Mouse (Mus musculus): ENCODE measurements around the gene Ppm1f. TPM values are rescaled to one million over a fixed set of nuclear protein-coding genes. Genes with fewer than 3 reads are reported as not detected.

Gene Ppm1f
- total and polyA plus RNA-seq, 3 experiments: 37.7 to 47.5 (median 43.2) TPM

DNA sequence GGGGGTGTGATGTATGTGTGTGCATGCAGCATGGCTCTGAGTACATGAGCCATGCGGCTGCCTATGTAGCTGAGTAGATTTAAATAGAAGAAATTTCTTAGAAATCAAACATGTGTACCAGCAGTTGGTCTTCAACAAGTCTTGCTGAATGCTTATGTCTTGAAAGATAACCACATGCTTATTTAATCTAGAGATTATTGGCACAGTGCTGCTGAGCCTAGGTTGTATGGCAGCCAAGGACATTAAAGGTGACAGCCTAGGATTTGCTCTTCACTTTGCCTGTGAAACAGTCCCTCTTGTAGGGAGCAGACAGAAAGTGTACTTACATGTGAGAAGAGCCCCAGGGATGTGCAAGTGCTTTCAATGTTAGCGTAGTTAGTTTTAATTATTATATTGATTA, 44.8 kb downstream of the Ppm1f start:
- Histone ChIP-seq H3K9ac (ENCODE audit: insufficient read depth, low read depth) (no peak overlapping the region), H3K4me2 (ENCODE audit: insufficient read depth, low read depth, poor library complexity, severe bottlenecking) (no peak overlapping the region), H3K27ac (ENCODE audit: insufficient read depth, low read depth) (no peak overlapping the region), H3K9me3 (replicated peaks; ENCODE audit: low read length) (peaks cover 13% of the 10 kb centered on the region), H3K79me2 (replicated peaks; ENCODE audit: control insufficient read depth, extremely low read depth, insufficient read depth, poor library complexity, severe bottlenecking) (no peaks in the 10 kb centered on the region), H3K27me3 (replicated peaks) (no peaks in the 10 kb centered on the region), H3K36me3 (replicated peaks in 1 of 2; ENCODE audit: control insufficient read depth in 1 of 2, insufficient read depth in 1 of 2, low read length in 1 of 2) (no peaks in the 10 kb centered on the region), H3K4me3 (replicated peaks in 1 of 3; ENCODE audit: low read depth in 2 of 3, low read length in 2 of 3, poor library complexity in 1 of 3) (no peak overlapping the region), H3K4me1 (ENCODE audit: control insufficient read depth in 1 of 2, insufficient read depth in 2 of 2) (no peaks in the 10 kb centered on the region)
- no peak for DNase-seq (ENCODE audit: extremely low read depth)
- in situ Hi-C loops (cut with MboI; ENCODE audit: low pct_ligation_motif_present, low pct_unique_long_range_greater_than_20kb, low sequenced_read_pairs) (no loop called here), dilution Hi-C loops (cut with MboI; ENCODE audit: extremely low pct_ligation_motif_present, extremely low pct_unique_long_range_greater_than_20kb, low sequenced_read_pairs) (no loop called here)
- TF ChIP-seq MAZ (IDR thresholded peaks at IDR 0.05; ENCODE audit: low read depth, low read length) (no peak), HCFC1 (IDR thresholded peaks at IDR 0.05; ENCODE audit: low read depth, low read length) (no peak), RCOR1 (conservative IDR thresholded peaks at IDR 0.05; ENCODE audit: low read depth, low read length) (no peak), TCF12 (IDR thresholded peaks at IDR 0.05; ENCODE audit: low read depth, low read length) (no peak), CHD2 (IDR thresholded peaks at IDR 0.05; ENCODE audit: low read length) (no peak), USF2 (conservative IDR thresholded peaks at IDR 0.05; ENCODE audit: low read depth, low read length) (no peak), ETS1 (conservative IDR thresholded peaks at IDR 0.05; ENCODE audit: low read depth, low read length) (no peak), CHD1 (IDR thresholded peaks at IDR 0.05; ENCODE audit: low read depth, low read length) (no peak), ZNF384 (IDR thresholded peaks at IDR 0.05; ENCODE audit: low read depth, low read length) (no peak), ELF1 (IDR thresholded peaks at IDR 0.05; ENCODE audit: low read depth, low read length) (no peak), BHLHE40 (IDR thresholded peaks at IDR 0.05; ENCODE audit: low read depth, low read length) (no peak), IRF4 (IDR thresholded peaks at IDR 0.05; ENCODE audit: low read depth, low read length) (no peak), MAFK (IDR thresholded peaks at IDR 0.05; ENCODE audit: insufficient replicate concordance, low read length) (no peak), NELFE (IDR thresholded peaks at IDR 0.05; ENCODE audit: low read depth, low read length) (no peak), MYC (IDR thresholded peaks at IDR 0.05; ENCODE audit: low read depth, low read length) (no peak), E2F4 (IDR thresholded peaks at IDR 0.05; ENCODE audit: insufficient replicate concordance, low read depth, low read length) (no peak), KAT2A (IDR thresholded peaks at IDR 0.05; ENCODE audit: insufficient replicate concordance, low read length) (no peak), EP300 (IDR thresholded peaks at IDR 0.05; ENCODE audit: low read length) (no peak)

GRCm38 (mm10) chr16:16958575-16958974, 62.3 kb downstream of the Ppm1f start:
- H3K4me2 ChIP-seq (ENCODE audit: insufficient read depth, low read depth, poor library complexity, severe bottlenecking): no peak overlapping the region
- in situ Hi-C loops (cut with MboI; ENCODE audit: low pct_ligation_motif_present, low pct_unique_long_range_greater_than_20kb, low sequenced_read_pairs) (no loop called here), dilution Hi-C loops (cut with MboI; ENCODE audit: extremely low pct_ligation_motif_present, extremely low pct_unique_long_range_greater_than_20kb, low sequenced_read_pairs) (no loop called here)
- no peak for TF ChIP-seq ELF1 (IDR thresholded peaks at IDR 0.05; ENCODE audit: low read depth, low read length)
- no peak for TF ChIP-seq ZC3H11A (IDR thresholded peaks at IDR 0.05; ENCODE audit: low read depth, low read length)
- TF ChIP-seq MXI1 (IDR thresholded peaks at IDR 0.05; ENCODE audit: low read depth, low read length): no peak
- TF ChIP-seq JUN (IDR thresholded peaks at IDR 0.05; ENCODE audit: insufficient read depth, low read depth, low read length): no peak
- TF ChIP-seq USF1 (IDR thresholded peaks at IDR 0.05; ENCODE audit: low read depth, low read length): no peak
- TF ChIP-seq CTCF (conservative IDR thresholded peaks at IDR 0.05 in 1 of 2, IDR thresholded peaks at IDR 0.05 in 1 of 2; ENCODE audit: low read depth in 2 of 2, low read length in 2 of 2): no peak
- no peak for TF ChIP-seq SMC3 (IDR thresholded peaks at IDR 0.05; ENCODE audit: low read depth, low read length)
- TF ChIP-seq TCF12 (IDR thresholded peaks at IDR 0.05; ENCODE audit: low read depth, low read length): no peak
- TF ChIP-seq E2F4 (IDR thresholded peaks at IDR 0.05; ENCODE audit: insufficient replicate concordance, low read depth, low read length): no peak
- no peak for TF ChIP-seq JUND (conservative IDR thresholded peaks at IDR 0.05; ENCODE audit: low read depth, low read length)
- no peak for TF ChIP-seq MAFK (IDR thresholded peaks at IDR 0.05; ENCODE audit: insufficient replicate concordance, low read length)
- no peak for TF ChIP-seq RAD21 (IDR thresholded peaks at IDR 0.05; ENCODE audit: low read depth, low read length)
- no peak overlapping the region for H3K27ac ChIP-seq (ENCODE audit: insufficient read depth, low read depth)
- no peaks in the 10 kb centered on the region for H3K27me3 ChIP-seq (replicated peaks)
- H3K9me3 ChIP-seq (replicated peaks; ENCODE audit: low read length): no peaks in the 10 kb centered on the region
- no peaks in the 10 kb centered on the region for H3K36me3 ChIP-seq (replicated peaks in 1 of 2; ENCODE audit: control insufficient read depth in 1 of 2, insufficient read depth in 1 of 2, low read length in 1 of 2)
- H3K4me1 ChIP-seq (ENCODE audit: control insufficient read depth in 1 of 2, insufficient read depth in 2 of 2): peaks cover 0 to 15% of the 10 kb centered on the region in 2 experiments; a peak in 2 of 4 replicates
- no peaks in the 10 kb centered on the region for H3K79me2 ChIP-seq (replicated peaks; ENCODE audit: control insufficient read depth, extremely low read depth, insufficient read depth, poor library complexity, severe bottlenecking)
- H3K4me3 ChIP-seq (replicated peaks in 1 of 3; ENCODE audit: low read depth in 2 of 3, low read length in 2 of 3, poor library complexity in 1 of 3): no peak overlapping the region
- no peak for DNase-seq (ENCODE audit: extremely low read depth)
- H3K9ac ChIP-seq (ENCODE audit: insufficient read depth, low read depth): no peak overlapping the region
